Mouse (Mus musculus) common myeloid progenitor, adult 5-6 weeks (primary cell): ENCODE measurements around the gene Gm11077. TPM values are rescaled to one million over a fixed set of nuclear protein-coding genes. Genes with fewer than 3 reads are reported as not detected.

Experiments
- ATAC-seq: replicated peaks from 2 replicates; pipeline ENCODE4 v1.8.0; 2016; ENCODE audit warnings: low read depth, mild to moderate bottlenecking, moderate TSS enrichment, inconsistent platforms; ENCODE audit not compliant: poor library complexity, severe bottlenecking
- total RNA-seq: library from RNA; stranded (forward); fragments of 200-1000, 187-1606 nt; gene quantifications from 2 replicates; pipeline ENCODE4 v1.2.3, GENCODE M21; 2017

Gene Gm11077
- total RNA-seq, 1 experiment from 2014 or later = not detected

- no peak for ATAC-seq
Measured at GRCm38 (mm10) chr6:140733641-140733986, 4.5 kb downstream of the Gm11077 start.

- no peak for ATAC-seq
Measured at GRCm38 (mm10) chr6:140745586-140745985, 16.5 kb downstream of the Gm11077 start.

- ATAC-seq = no peak
Measured at GRCm38 (mm10) chr6:140747591-140747990, 18.5 kb downstream of the Gm11077 start.

GRCm38 (mm10) chr6:140750371-140751080 is 21.4 kb downstream of the Gm11077 start:
- ATAC-seq = no peak

- peak; percentile 94 for ATAC-seq
Measured at GRCm38 (mm10) chr6:140766365-140766764, 37.3 kb downstream of the Gm11077 start.

DNA sequence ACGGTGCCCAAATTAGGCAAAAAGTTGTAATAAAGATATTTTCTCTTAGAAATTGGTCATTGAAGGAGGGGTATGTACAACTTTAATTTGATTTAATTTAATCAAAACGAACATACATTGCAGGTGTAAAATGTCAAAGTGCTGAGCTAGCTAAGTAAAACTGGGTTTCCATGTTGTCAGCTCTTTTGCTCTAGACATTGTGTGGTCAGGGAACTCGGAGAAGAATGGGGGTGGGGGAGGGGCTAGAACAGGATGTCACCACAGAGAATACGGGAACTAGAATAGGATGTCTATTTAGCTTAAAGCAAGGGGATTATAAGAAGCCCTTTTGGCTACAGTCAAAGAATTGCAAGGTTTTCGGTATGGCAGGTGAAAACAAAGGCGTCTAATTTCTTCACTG is 38.2 kb downstream of the Gm11077 start:
- peak; percentile 83 for ATAC-seq

- no peak for ATAC-seq
Measured at GRCm38 (mm10) chr6:140768180-140768579, 39.1 kb downstream of the Gm11077 start.

GRCm38 (mm10) chr6:140768859-140769640 is 40.0 kb downstream of the Gm11077 start:
- ATAC-seq = no peak

DNA sequence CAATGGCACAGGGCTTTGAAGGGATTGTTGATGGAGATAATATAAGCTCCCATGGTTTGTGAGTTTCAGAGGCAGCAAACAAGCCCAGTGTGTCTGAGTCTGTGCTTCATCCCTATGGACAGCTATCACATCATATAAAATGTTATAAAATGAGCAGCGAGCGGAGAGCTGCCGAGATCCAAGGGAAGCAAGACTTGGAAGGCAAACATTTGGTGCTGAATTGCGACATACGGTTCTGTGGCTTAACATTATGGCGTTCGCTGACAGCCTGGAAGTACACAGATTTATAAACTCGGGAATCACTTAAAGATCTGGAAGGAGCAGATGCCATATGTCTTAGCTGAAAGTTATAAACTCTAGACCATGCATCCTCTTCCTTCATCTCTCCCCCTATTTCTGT is 47.2 kb downstream of the Gm11077 start:
- no peak for ATAC-seq

DNA sequence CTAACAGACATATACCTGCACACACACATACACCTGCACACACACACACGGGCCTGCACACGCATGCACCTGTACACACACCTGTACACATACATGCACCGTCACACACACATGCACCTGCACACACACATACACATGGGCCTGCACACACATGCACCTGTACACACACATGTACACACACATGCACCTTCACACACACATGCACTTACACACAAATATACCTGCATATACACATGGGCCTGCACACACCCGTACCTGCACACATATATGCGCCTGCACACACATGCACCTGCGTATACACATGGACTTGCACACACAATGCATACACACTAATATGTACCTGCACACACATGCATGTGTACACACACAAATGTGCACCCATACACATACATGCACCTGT is 53.4 kb downstream of the Gm11077 start:
- no peak for ATAC-seq

GRCm38 (mm10) chr6:140786058-140786457 is 57.0 kb downstream of the Gm11077 start:
- no peak for ATAC-seq

GRCm38 (mm10) chr6:140789850-140790249 is 60.8 kb downstream of the Gm11077 start:
- ATAC-seq = peak; percentile 92

- no peak for ATAC-seq
Measured at GRCm38 (mm10) chr6:140793676-140794262, 64.7 kb downstream of the Gm11077 start.

GRCm38 (mm10) chr6:140798841-140799240 is 69.8 kb downstream of the Gm11077 start:
- no peak for ATAC-seq

GRCm38 (mm10) chr6:140799435-140800040 is 70.5 kb downstream of the Gm11077 start:
- no peak for ATAC-seq

GRCm38 (mm10) chr6:140800587-140800986 is 71.5 kb downstream of the Gm11077 start:
- ATAC-seq = no peak

Other genes with a start within 250 kb of the Gm11077 start
- gene Aebp2, start 106.6 kb upstream of the Gm11077 start, total RNA-seq = 69.4 and 79.7 TPM in 2 replicates